Comparison of ENCODE assay signal across 15 mouse cellular contexts in genomic region chr11:117046636-117047035, GRCm38 (mm10).
A peak's percentile ranks its signal among the peaks of the same experiment; 100 is the strongest.
DNase-seq lines count a peak whose midpoint lies in the region; ATAC-seq lines count a peak whose summit lies in the region.
"Had no signal": no experiment of that assay in that cellular context is flagged by ENCODE, and none has a peak within 500 bp of the region (broad histone marks: within the 10 kb centered on the region; RNA-seq: fewer than 3 reads in every experiment).

No protein-coding gene starts in this region.

- H3K9me3 ChIP-seq in heart, embryonic 12.5 days (replicated peaks) = peaks cover 3% of the 10 kb centered on the region; the same call in 1 of the 2 replicates
- H3K9me3 ChIP-seq in lung, embryonic 15.5 days = no peaks in the 10 kb centered on the region
- no peaks in the 10 kb centered on the region for H3K9me3 ChIP-seq in forebrain, embryonic 15.5 days
- H3K9me3 ChIP-seq in neural tube, embryonic 13.5 days = no peaks in the 10 kb centered on the region
- H3K9me3 ChIP-seq: embryonic facial prominence, embryonic 15.5 days had no signal

- peaks cover 14% of the 10 kb centered on the region for H3K27me3 ChIP-seq in heart, embryonic 12.5 days (replicated peaks)
- peaks cover 4% of the 10 kb centered on the region; the same call in 1 of the 2 replicates for H3K27me3 ChIP-seq in lung, embryonic 15.5 days
- no peaks in the 10 kb centered on the region for H3K27me3 ChIP-seq in forebrain, embryonic 15.5 days
- H3K27me3 ChIP-seq in neural tube, embryonic 13.5 days = 0 out of 2 replicates have a peak, but pooled peaks cover 9% of the 10 kb centered on the region

- no peak overlapping the region for H3K4me3 ChIP-seq in heart, embryonic 12.5 days
- H3K4me3 ChIP-seq in lung, embryonic 15.5 days = no peak overlapping the region
- H3K4me3 ChIP-seq in forebrain, embryonic 15.5 days = no peak overlapping the region
- H3K4me3 ChIP-seq in neural tube, embryonic 13.5 days = no peak overlapping the region
- H3K4me3 ChIP-seq: embryonic facial prominence, embryonic 15.5 days had no signal

- DNase-seq in heart, postnatal 36 days = no peak
- no peak for DNase-seq in lung, postnatal 25 days (ENCODE audit: low spot score)
- DNase-seq in ovary, adult 18-20 months (ENCODE audit: low spot score) = no peak
- DNase-seq in adrenal gland, adult 18-20 months (ENCODE audit: low spot score in 2 of 2) = no peak
- DNase-seq: adrenal gland, postnatal 36 days; B cell, adult 2 months; kidney, adult 2 months; kidney, postnatal 4 days; lung, postnatal 36 days; spleen, adult 18-20 months had no signal

- WGBS in heart, embryonic 12.5 days = 81% methylated on average over 5 of the region's 5 CpGs
- 63% methylated on average over 5 of the region's 5 CpGs for WGBS in lung, embryonic 15.5 days
- WGBS in forebrain, embryonic 15.5 days = 81% methylated on average over 5 of the region's 5 CpGs
- WGBS in neural tube, embryonic 13.5 days = 93% methylated on average over 5 of the region's 5 CpGs

- H3K27ac ChIP-seq in heart, embryonic 12.5 days (ENCODE audit: poor library complexity, severe bottlenecking) = peak overlapping the region; percentile 82
- H3K27ac ChIP-seq in lung, embryonic 15.5 days = peak overlapping the region; percentile 80; the same call in 1 of the 2 replicates
- peak overlapping the region; percentile 89 for H3K27ac ChIP-seq in forebrain, embryonic 15.5 days (replicated peaks)
- peak overlapping the region; percentile 90 for H3K27ac ChIP-seq in neural tube, embryonic 13.5 days (replicated peaks)

- ATAC-seq in heart, embryonic 12.5 days (ENCODE audit: insufficient number of reproducible peaks, low FRiP score) = no peak
- ATAC-seq in lung, embryonic 15.5 days (ENCODE audit: borderline replicate concordance, extremely low read depth, low FRiP score, low TSS enrichment) = no peak
- ATAC-seq in forebrain, embryonic 15.5 days (replicated peaks) = no peak
- no peak for ATAC-seq in neural tube, embryonic 13.5 days (ENCODE audit: low read depth)

- intact Hi-C loops in heart, postnatal 36 days (cut with DNase I) = no loop called here

- no peak overlapping the region for H3K9ac ChIP-seq in heart, embryonic 12.5 days
- no peak overlapping the region for H3K9ac ChIP-seq in lung, embryonic 15.5 days
- no peak overlapping the region for H3K9ac ChIP-seq in forebrain, embryonic 15.5 days (replicated peaks)
- 0 out of 2 replicates have a peak overlapping the region, but pooled peaks have one; percentile 57 for H3K9ac ChIP-seq in neural tube, embryonic 13.5 days
- H3K9ac ChIP-seq: embryonic facial prominence, embryonic 15.5 days had no signal

- peaks cover 21% of the 10 kb centered on the region for H3K4me1 ChIP-seq in heart, embryonic 12.5 days (replicated peaks)
- H3K4me1 ChIP-seq in lung, embryonic 15.5 days = peaks cover 12% of the 10 kb centered on the region; the same call in 1 of the 2 replicates
- peaks cover 23% of the 10 kb centered on the region for H3K4me1 ChIP-seq in forebrain, embryonic 15.5 days
- H3K4me1 ChIP-seq in neural tube, embryonic 13.5 days (replicated peaks) = peaks cover 40% of the 10 kb centered on the region

- no peaks in the 10 kb centered on the region for H3K36me3 ChIP-seq in heart, embryonic 12.5 days
- no peaks in the 10 kb centered on the region for H3K36me3 ChIP-seq in lung, embryonic 15.5 days
- no peaks in the 10 kb centered on the region for H3K36me3 ChIP-seq in forebrain, embryonic 15.5 days
- no peaks in the 10 kb centered on the region for H3K36me3 ChIP-seq in neural tube, embryonic 13.5 days
- H3K36me3 ChIP-seq: embryonic facial prominence, embryonic 15.5 days had no signal

- H3K4me2 ChIP-seq in heart, embryonic 12.5 days = no peak overlapping the region
- H3K4me2 ChIP-seq in lung, embryonic 15.5 days = no peak overlapping the region
- H3K4me2 ChIP-seq in forebrain, embryonic 15.5 days (replicated peaks) = no peak overlapping the region
- H3K4me2 ChIP-seq in neural tube, embryonic 13.5 days = no peak overlapping the region
